Mouse (Mus musculus) limb, embryonic 15.5 days (tissue): Measurements from ENCODE around the gene Prss38. TPM values are rescaled to one million over a fixed set of nuclear protein-coding genes. Genes with fewer than 3 reads are reported as not detected.

Experiments used
- ATAC-seq: fragments of 200-750 bp; cut with Nextera tagmentation; 2 replicates; pipeline ENCODE4 v1.8.0; 2017; ENCODE audit warnings: low read depth, moderate TSS enrichment; ENCODE audit not compliant: insufficient number of reproducible peaks, low FRiP score, low TSS enrichment
- H3K27ac ChIP-seq: fragments of 300-500 bp; sonication (generic); 2 replicates; pipeline ENCODE4 v1.5.1; 2015; ENCODE audit warnings: moderate library complexity, mild to moderate bottlenecking, inconsistent platforms
- H3K27me3 ChIP-seq: fragments of 300-500 bp; sonication (generic); 2 replicates; pipeline ENCODE4 v1.6.1; 2015; ENCODE audit warnings: inconsistent platforms
- H3K36me3 ChIP-seq: fragments of 300-500 bp; sonication (generic); 2 replicates; pipeline ENCODE4 v1.6.1; 2015; ENCODE audit warnings: inconsistent platforms
- H3K4me1 ChIP-seq: fragments of 300-500 bp; sonication (generic); 2 replicates; pipeline ENCODE4 v1.6.1; 2015; ENCODE audit warnings: inconsistent platforms
- H3K4me2 ChIP-seq: fragments of 300-500 bp; sonication (generic); 2 replicates; pipeline ENCODE4 v1.6.1; 2015; ENCODE audit warnings: mild to moderate bottlenecking, inconsistent platforms
- H3K4me3 ChIP-seq: fragments of 300-500 bp; sonication (generic); 2 replicates; pipeline ENCODE4 v1.5.1; 2015; ENCODE audit warnings: mild to moderate bottlenecking, inconsistent platforms
- H3K9ac ChIP-seq: fragments of 300-500 bp; sonication (generic); 2 replicates; pipeline ENCODE4 v1.6.1; 2015; ENCODE audit warnings: inconsistent platforms
- H3K9me3 ChIP-seq: fragments of 300-500 bp; sonication (generic); 2 replicates; pipeline ENCODE4 v1.6.1; 2016; ENCODE audit warnings: inconsistent platforms
- WGBS: fragments of 180-500 bp; shearing (Covaris S2); methylation state at CpG from one replicate; pipeline ENCODE4 v1.1.7; 2015; 5-methylcytosine and 5-hydroxymethylcytosine counted together
- polyA plus RNA-seq: library from polyadenylated mRNA; unstranded; fragments of >200 nt; fragmentation: Nextera tagmentation; extraction: Ambion mirVana; gene quantifications from 2 replicates; pipeline ENCODE4 v1.2.1, GENCODE M21; 2015

The Prss38 gene
- polyA plus RNA-seq: 0.12 TPM in 1 of 2 replicates, not detected in the other

DNA sequence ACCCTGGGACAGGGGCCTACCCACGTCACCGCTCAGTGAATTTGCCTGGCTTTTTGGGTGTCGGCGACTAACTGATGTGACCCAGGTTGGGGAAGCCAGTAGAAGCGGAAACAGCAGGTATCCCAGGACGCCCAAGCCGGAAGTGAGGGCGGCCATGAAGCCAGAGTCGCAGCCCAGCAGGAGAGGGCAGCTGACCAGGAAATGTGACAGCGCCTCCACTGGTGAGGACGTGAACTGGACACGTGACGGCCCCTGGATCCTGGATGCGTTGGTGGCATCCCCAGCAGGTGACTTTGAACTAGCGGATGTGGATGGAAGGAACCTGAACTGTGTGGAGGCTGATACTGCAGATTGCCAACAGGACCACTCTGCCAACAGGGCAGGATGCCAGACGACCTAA is at the start of gene Prss38:
Gene Prss38, minus strand, starts transcription at position 183 of the 400 bp plus-strand sequence.
- no peak within 1 kb of the TSS for H3K9ac ChIP-seq
- 79% methylated on average over 16 of the region's 16 CpGs for WGBS
- H3K4me3 ChIP-seq: no peak within 1 kb of the TSS
- H3K27me3 ChIP-seq: 0 out of 2 replicates have a peak, but pooled peaks cover 4% of the 10 kb centered on the region
- no peaks in the 10 kb centered on the region for H3K36me3 ChIP-seq
- H3K4me1 ChIP-seq: peaks cover 3% of the 10 kb centered on the region; the same call in 1 of the 2 replicates
- 0 out of 2 replicates have a peak, but pooled peaks have one; percentile 41 for ATAC-seq
- no peaks in the 10 kb centered on the region for H3K9me3 ChIP-seq
- H3K4me2 ChIP-seq: no peak within 1 kb of the TSS
- no peak within 1 kb of the TSS for H3K27ac ChIP-seq

DNA sequence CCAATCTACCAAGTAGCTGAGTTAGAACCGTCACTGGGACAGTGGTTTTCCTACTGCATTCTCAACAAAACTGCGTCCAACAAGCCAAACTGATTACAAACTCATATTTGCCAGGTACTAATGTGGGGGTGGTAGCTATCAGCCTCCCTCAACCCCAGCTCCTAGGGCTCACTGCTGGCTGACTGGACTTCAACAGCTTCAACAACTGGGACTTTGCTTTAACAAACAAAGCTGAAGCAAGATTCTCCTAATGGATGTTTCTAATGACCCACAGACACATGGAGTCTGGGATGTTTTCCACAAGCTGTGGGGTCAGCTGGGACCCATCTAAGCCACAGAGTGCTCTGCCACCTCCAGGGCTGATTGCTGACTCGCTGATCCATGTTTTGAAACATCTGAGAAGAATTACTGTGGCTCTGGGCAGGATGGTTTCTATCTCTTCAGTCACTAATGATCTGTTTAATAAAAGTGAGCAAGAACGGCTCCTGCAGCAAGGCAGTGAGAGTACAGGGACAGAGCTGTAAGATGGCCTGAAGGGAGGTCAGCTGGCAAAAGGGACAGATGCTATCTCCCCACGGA is 47.6 kb upstream of the Prss38 start:
- H3K36me3 ChIP-seq: peaks cover 66% of the 10 kb centered on the region
- no peak overlapping the region for H3K4me3 ChIP-seq
- H3K4me2 ChIP-seq: no peak overlapping the region
- no peaks in the 10 kb centered on the region for H3K27me3 ChIP-seq
- no peaks in the 10 kb centered on the region for H3K9me3 ChIP-seq
- H3K9ac ChIP-seq: no peak overlapping the region
- no peak for ATAC-seq
- peaks cover 39% of the 10 kb centered on the region for H3K4me1 ChIP-seq
- no peak overlapping the region for H3K27ac ChIP-seq
- 58% methylated on average over 5 of the region's 5 CpGs for WGBS

DNA sequence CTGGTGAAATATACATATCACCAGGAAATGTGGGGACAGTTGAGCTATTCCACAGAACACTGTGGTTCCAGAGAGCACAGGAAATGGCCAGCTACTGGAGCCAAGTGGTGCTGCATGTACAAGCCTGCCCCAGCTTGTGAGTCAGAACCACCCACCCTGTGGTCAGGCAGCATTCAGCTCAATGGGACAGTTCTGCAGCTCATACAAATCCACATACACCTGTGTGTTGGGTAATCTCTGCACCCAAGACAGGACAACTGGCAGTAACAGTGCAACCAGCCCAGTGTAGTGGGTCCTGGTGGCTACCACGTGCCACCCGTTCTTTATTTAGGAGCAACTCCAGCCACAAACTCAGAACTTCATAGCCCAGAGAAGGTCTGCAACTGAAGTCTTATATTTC is 46.5 kb upstream of the Prss38 start:
- no peak overlapping the region; the same call in 1 of the 2 replicates for H3K27ac ChIP-seq
- no peak overlapping the region for H3K4me2 ChIP-seq
- no peak for ATAC-seq
- no peak overlapping the region for H3K9ac ChIP-seq
- peaks cover 39% of the 10 kb centered on the region for H3K4me1 ChIP-seq
- no peak overlapping the region for H3K4me3 ChIP-seq
- H3K9me3 ChIP-seq: no peaks in the 10 kb centered on the region
- H3K36me3 ChIP-seq: peaks cover 61% of the 10 kb centered on the region
- H3K27me3 ChIP-seq: no peaks in the 10 kb centered on the region
- 90% methylated on average over 2 of the region's 2 CpGs for WGBS

DNA sequence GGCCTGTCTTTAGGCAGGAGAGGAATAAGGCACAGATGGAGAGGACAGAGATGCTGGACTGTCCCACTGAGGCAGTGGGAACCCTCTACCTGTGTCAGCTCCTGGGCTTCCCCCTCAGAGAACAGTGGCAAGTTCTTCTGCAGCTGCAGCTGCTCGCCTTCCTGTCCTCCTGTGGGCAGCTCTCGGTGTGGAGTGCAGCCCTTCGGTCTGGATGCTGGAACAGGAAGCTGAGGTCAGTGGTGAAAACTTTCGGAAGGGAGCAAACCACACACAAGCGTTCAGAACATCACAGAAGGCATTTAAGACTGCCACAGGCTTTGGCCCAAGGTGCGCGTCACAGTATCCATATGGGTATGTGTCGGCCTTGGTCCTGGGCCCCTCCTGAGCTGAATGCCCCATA is 46.0 kb upstream of the Prss38 start:
- WGBS: 75% methylated on average over 8 of the region's 8 CpGs
- peaks cover 59% of the 10 kb centered on the region for H3K36me3 ChIP-seq
- no peak for ATAC-seq
- H3K4me3 ChIP-seq: no peak overlapping the region
- H3K9ac ChIP-seq: no peak overlapping the region
- no peak overlapping the region; the same call in 1 of the 2 replicates for H3K27ac ChIP-seq
- no peak overlapping the region for H3K4me2 ChIP-seq
- no peaks in the 10 kb centered on the region for H3K9me3 ChIP-seq
- peaks cover 39% of the 10 kb centered on the region for H3K4me1 ChIP-seq
- H3K27me3 ChIP-seq: no peaks in the 10 kb centered on the region

DNA sequence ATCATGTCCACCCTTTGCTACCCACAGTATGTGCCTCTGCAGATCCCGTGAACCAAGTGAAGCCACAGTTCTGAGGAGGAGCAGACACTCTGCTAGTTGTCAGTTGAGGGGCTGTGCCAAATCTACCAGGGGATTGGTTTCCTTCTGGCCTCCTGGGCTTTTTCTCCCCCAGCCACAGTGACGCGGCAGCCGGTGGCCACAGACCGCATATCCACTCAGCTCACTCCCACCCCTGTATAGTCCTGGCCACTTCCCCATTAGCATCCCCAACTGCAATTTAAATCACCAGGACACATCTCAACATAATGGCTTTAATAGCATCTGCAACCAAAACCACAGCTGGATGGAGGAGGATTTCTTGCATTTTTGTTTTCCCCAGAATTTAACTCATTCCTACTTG is 43.3 kb upstream of the Prss38 start:
- 51% methylated on average over 5 of the region's 5 CpGs for WGBS
- Histone ChIP-seq H3K9me3 (no peaks in the 10 kb centered on the region), H3K27me3 (no peaks in the 10 kb centered on the region), H3K4me3 (no peak overlapping the region), H3K4me1 (peaks cover 32% of the 10 kb centered on the region), H3K36me3 (peaks cover 47% of the 10 kb centered on the region), H3K27ac (peak overlapping the region; percentile 74), H3K4me2 (no peak overlapping the region), H3K9ac (no peak overlapping the region)
- no peak for ATAC-seq

DNA sequence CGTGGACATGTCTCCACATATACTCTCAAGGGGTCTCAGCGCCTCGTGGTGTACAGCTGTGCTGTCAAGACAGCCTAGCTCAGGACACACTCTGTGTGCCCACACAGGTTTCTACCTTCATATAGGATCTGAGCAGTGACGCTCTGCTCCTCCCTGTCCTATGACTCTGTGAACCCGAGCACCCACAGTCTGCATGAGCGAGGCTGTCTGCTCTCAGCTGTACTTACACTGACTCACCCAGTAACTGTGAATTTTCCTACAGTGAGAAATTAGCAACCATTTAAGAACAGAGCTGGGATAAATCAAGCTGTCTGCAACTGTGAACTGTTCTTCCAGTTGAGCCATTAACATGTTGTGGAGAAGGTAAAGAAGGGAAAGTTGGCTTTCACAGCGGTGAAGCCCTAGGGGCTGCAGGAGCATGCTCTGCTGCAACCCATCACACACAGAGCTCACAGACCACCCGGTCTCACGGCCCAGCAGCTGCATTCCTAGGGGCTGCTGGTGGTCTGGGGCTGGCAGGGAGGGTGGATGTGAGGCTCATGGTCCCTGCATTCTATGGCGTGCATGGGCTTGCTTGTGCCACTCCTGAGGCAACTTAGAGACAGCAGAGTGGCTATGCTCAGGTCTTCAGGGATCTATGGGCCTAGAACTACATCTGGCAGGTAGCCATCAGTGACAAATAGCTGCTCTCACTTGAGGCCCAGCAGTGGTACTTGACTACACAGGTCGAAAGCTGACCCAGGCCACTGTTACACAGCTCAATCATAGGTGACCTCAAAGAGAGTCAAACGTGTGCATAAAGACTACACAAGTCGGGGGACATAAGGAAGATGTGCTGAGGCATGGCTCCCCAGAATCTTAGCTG is 37.8 kb upstream of the Prss38 start:
- no peaks in the 10 kb centered on the region for H3K9me3 ChIP-seq
- peak overlapping the region; percentile 73 for H3K27ac ChIP-seq
- peaks cover 28% of the 10 kb centered on the region for H3K36me3 ChIP-seq
- H3K27me3 ChIP-seq: no peaks in the 10 kb centered on the region
- H3K4me1 ChIP-seq: peaks cover 48% of the 10 kb centered on the region
- H3K4me2 ChIP-seq: no peak overlapping the region
- no peak overlapping the region for H3K4me3 ChIP-seq
- no peak overlapping the region for H3K9ac ChIP-seq
- ATAC-seq: peak; percentile 63; the same call in 1 of the 2 replicates
- WGBS: 58% methylated on average over 13 of the region's 13 CpGs

DNA sequence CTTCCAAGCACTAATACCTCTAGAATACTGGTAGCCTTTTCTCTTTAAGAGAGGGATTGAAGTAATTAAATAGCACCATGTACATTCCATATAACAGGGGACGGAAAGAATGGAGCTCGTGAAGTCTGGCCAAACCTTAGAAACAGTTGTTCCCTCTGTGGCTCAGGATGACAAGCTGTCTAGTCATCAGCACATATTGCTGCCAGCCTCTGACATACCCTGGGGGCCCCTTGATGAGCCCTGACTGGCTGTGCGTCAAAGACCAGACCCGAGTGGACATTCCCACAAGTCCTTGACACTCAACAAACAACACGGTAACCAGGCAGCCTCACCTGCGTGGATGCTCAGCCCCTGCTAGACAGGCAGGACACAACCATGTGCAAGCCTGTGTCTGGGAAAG is 36.6 kb upstream of the Prss38 start:
- Histone ChIP-seq H3K4me1 (peaks cover 47% of the 10 kb centered on the region), H3K27ac (peak overlapping the region; percentile 73), H3K9me3 (no peaks in the 10 kb centered on the region), H3K36me3 (peaks cover 33% of the 10 kb centered on the region), H3K27me3 (no peaks in the 10 kb centered on the region), H3K9ac (no peak overlapping the region), H3K4me2 (no peak overlapping the region), H3K4me3 (no peak overlapping the region)
- ATAC-seq: no peak
- 44% methylated on average over 6 of the region's 6 CpGs for WGBS

DNA sequence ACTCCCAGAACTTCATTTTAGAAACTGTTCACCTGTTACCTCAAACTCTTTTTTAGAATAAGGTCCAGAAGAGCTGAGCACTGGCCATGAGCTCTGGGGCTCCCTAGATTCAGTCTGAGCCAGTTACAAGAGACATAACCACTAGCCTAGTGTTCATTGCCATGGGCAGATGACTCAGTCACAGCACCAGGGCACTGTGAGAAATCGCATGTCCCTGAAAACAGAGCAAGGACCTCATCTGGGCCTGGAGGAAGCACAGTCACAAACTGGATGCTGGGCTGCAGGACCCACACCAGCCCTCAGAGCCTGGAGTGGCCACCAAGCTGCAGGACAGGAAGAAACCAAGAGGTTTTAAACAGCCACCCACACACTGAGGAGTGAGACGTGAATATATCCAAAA is 35.4 kb upstream of the Prss38 start:
- Histone ChIP-seq H3K9me3 (no peaks in the 10 kb centered on the region), H3K4me2 (no peak overlapping the region), H3K4me1 (peaks cover 47% of the 10 kb centered on the region), H3K27ac (0 out of 2 replicates have a peak overlapping the region, but pooled peaks have one; percentile 27), H3K36me3 (peaks cover 38% of the 10 kb centered on the region), H3K27me3 (no peaks in the 10 kb centered on the region), H3K4me3 (no peak overlapping the region), H3K9ac (no peak overlapping the region)
- no peak for ATAC-seq
- WGBS: 85% methylated on average over 2 of the region's 2 CpGs

DNA sequence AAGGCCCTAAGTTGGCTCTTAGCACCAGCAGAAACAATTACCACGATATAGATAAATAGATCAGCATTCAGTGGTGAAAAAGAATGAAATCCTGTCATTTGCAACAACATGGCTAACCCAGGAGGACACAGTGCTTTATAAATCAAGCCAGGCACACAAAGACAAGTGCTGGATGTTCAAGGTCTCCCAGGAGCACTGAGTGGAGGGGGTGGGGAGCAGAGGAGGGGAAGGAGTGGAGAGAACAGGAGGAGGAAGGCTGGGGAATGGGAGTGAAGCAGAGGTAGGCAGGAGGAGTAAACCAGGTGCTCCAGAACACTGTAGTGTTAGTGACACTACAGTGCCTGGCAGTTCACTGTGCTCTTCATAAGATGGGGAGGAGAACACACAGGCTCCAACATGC is 30.3 kb upstream of the Prss38 start:
- WGBS: 82% methylated on average over 1 of the region's 1 CpGs
- no peak overlapping the region for H3K4me3 ChIP-seq
- H3K36me3 ChIP-seq: peaks cover 60% of the 10 kb centered on the region
- H3K27me3 ChIP-seq: no peaks in the 10 kb centered on the region
- peak overlapping the region; percentile 40; the same call in 1 of the 2 replicates for H3K27ac ChIP-seq
- H3K9ac ChIP-seq: no peak overlapping the region
- no peak for ATAC-seq
- H3K4me1 ChIP-seq: peaks cover 17% of the 10 kb centered on the region
- H3K4me2 ChIP-seq: no peak overlapping the region
- no peaks in the 10 kb centered on the region for H3K9me3 ChIP-seq

DNA sequence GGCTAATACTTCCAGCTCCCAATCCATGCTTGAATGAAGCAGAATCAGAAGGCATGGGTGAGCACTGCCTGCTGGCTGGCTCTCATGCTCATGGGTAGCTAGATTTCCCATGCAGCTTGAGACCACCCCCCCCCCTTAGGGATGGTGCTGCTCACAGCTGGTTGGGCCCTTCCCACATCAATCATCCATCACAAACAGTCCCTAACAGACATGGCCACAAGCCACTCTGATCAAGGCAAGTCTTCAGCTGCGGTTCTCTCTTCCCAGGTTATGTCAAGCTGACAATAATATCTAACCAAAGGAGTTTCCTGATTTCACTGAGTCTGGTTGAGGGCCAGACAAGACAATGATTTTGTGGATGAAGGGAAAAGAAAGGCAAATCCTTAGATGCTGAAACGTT is 25.4 kb upstream of the Prss38 start:
- 74% methylated on average over 2 of the region's 2 CpGs for whole genome bisulfite sequencing
- Histone ChIP-seq H3K9ac (no peak overlapping the region), H3K36me3 (peaks cover 32% of the 10 kb centered on the region), H3K4me3 (no peak overlapping the region), H3K4me2 (no peak overlapping the region), H3K4me1 (peaks cover 40% of the 10 kb centered on the region), H3K9me3 (no peaks in the 10 kb centered on the region), H3K27me3 (no peaks in the 10 kb centered on the region), H3K27ac (peak overlapping the region; percentile 43; the same call in 1 of the 2 replicates)
- no peak for ATAC-seq

DNA sequence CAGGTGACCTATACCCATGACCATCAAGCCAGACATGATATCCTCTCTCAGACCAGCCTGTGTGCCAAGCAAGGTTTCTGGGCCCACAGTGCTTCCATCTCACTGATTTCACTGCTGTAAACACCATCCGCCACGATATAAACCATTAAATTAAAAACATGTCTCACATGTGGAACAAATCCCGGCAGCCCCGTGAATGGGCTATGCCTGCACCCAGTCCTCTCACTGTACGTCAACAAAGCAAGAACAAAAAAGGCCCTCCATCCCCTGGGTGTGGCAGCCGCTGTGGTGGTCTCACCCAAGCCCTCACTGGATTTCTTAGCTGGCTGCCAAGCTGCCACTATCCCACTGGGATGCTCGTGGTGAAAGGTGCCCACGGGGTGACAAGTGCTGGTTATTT is 24.4 kb upstream of the Prss38 start:
- H3K27me3 ChIP-seq: no peaks in the 10 kb centered on the region
- H3K4me3 ChIP-seq: no peak overlapping the region
- peak overlapping the region; percentile 84 for H3K27ac ChIP-seq
- no peak overlapping the region for H3K4me2 ChIP-seq
- H3K4me1 ChIP-seq: peaks cover 40% of the 10 kb centered on the region
- peaks cover 26% of the 10 kb centered on the region for H3K36me3 ChIP-seq
- ATAC-seq: peak; percentile 27; the same call in 1 of the 2 replicates
- no peak overlapping the region for H3K9ac ChIP-seq
- H3K9me3 ChIP-seq: no peaks in the 10 kb centered on the region
- WGBS: 34% methylated on average over 8 of the region's 8 CpGs
